Mouse (Mus musculus): ENCODE results near the gene Mdfi.

DNA sequence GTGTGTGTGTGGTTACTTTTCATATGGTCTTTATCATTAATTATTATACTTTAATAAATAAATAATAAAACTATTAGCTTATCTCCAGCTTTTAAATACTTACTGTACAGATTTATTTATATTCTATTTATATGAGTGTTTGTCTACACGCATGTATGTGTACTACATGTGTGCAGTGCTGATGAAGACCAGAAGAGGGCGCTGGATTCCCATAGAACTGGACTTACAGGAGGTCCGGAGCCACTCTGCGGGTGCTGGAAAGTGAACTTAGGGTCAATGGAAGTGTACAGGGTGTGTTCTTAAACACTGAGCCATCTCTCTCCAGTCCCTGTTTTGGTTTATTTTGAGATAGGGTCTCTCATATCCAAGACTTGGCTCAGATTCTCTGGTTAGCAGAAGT lies 21.1 kb upstream of the Mdfi start:
- TF ChIP-seq POLR2A (IDR thresholded peaks at IDR 0.05; ENCODE audit: extremely low read depth, insufficient read depth, low read length) (no peak), CTCF (IDR thresholded peaks at IDR 0.05; ENCODE audit: low read depth, low read length) (no peak)
